Mouse (Mus musculus) midbrain, embryonic 10.5 days (tissue): ENCODE data around the gene Zswim1. TPM values are rescaled to one million over a fixed set of nuclear protein-coding genes. Genes with fewer than 3 reads are reported as not detected.
A peak's percentile ranks its signal among the peaks of the same experiment; 100 is the strongest.

ENCODE experiments used
- DNase-seq: peaks from one replicate; pipeline ENCODE4 v3.0.0-alpha.2; 2017; ENCODE audit warnings: low spot score
- H3K27ac ChIP-seq: fragments of 300-500 bp; sonication (generic); replicated peaks from 2 replicates; pipeline ENCODE4 v1.5.1; 2016; ENCODE audit warnings: mild to moderate bottlenecking
- H3K27me3 ChIP-seq: fragments of 300-500 bp; sonication (generic); 2 replicates; pipeline ENCODE4 v1.6.1; 2016; ENCODE audit warnings: low read depth, mild to moderate bottlenecking; ENCODE audit not compliant: poor library complexity, severe bottlenecking
- H3K36me3 ChIP-seq: fragments of 300-500 bp; sonication (generic); 2 replicates; pipeline ENCODE4 v1.6.1; 2016; ENCODE audit warnings: mild to moderate bottlenecking, moderate library complexity
- H3K4me1 ChIP-seq: fragments of 300-500 bp; sonication (generic); 2 replicates; pipeline ENCODE4 v1.6.1; 2016
- H3K4me3 ChIP-seq: fragments of 300-500 bp; sonication (generic); 2 replicates; pipeline ENCODE4 v1.5.1; 2016; ENCODE audit warnings: mild to moderate bottlenecking, moderate library complexity
- H3K9me3 ChIP-seq: fragments of 300-500 bp; sonication (generic); replicated peaks from 2 replicates; pipeline ENCODE4 v1.6.1; 2016; ENCODE audit warnings: mild to moderate bottlenecking
- WGBS: fragments of 180-500 bp; shearing (Covaris S2); methylation state at CpG from one replicate; pipeline ENCODE4 v1.1.7; 2016; 5-methylcytosine and 5-hydroxymethylcytosine counted together
- polyA plus RNA-seq: library from polyadenylated mRNA; unstranded; fragments of >200 nt; fragmentation: Nextera tagmentation; extraction: Ambion mirVana; gene quantifications from 2 replicates; pipeline ENCODE4 v1.2.1, GENCODE M21; 2016

Zswim1 gene
- polyA plus RNA-seq, result 24.7 and 25.3 TPM in 2 replicates

- Histone ChIP-seq H3K9me3 (no peaks in the 10 kb centered on the region), H3K36me3 (peaks cover 53% of the 10 kb centered on the region), H3K4me1 (peaks cover 21% of the 10 kb centered on the region), H3K27me3 (no peaks in the 10 kb centered on the region), H3K27ac (peak within 1 kb of the TSS; percentile 89), H3K4me3 (peak within 1 kb of the TSS; percentile 71)
- 2% methylated on average over 32 of the region's 32 CpGs for WGBS
- DNase-seq, result peak; percentile 99
Measured at GRCm38 (mm10) chr2:164822636-164823165, at the start of gene Zswim1. Gene Zswim1 (plus strand): TSS chr2:164822686.

GRCm38 (mm10) chr2:164773229-164773988 lies 49.1 kb upstream of the Zswim1 start:
- H3K4me3 ChIP-seq, result no peak overlapping the region
- peaks cover 31% of the 10 kb centered on the region for H3K36me3 ChIP-seq
- no peaks in the 10 kb centered on the region for H3K27me3 ChIP-seq
- 83% methylated on average over 14 of the region's 14 CpGs for WGBS
- H3K4me1 ChIP-seq, result peaks cover 26% of the 10 kb centered on the region
- no peak for DNase-seq
- no peaks in the 10 kb centered on the region for H3K9me3 ChIP-seq
- H3K27ac ChIP-seq, result no peak overlapping the region

- H3K27me3 ChIP-seq, result no peaks in the 10 kb centered on the region
- no peaks in the 10 kb centered on the region for H3K9me3 ChIP-seq
- 89% methylated on average over 5 of the region's 5 CpGs for WGBS
Measured at GRCm38 (mm10) chr2:164773989-164774364, 48.5 kb upstream of the Zswim1 start.

DNA sequence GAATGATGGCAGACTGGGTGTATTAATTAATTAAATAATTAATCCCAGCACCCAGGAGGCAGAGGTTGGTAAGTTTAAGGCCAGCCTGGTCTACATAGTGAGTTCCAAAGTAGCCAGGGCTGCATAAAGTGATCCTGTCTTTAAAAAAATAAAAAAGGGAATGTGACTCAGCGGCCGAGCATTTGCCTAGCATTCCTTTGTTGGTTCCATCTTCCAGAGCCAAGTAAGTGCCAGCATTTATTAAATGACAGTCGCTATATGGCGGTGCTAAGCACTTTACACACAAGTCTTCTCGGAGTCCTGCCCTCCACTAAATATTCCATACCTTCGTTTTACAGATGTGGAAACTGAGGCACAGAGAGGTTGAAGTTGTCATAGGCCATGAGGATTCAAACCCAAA lies 46.4 kb upstream of the Zswim1 start:
- no peak for DNase-seq
- Histone ChIP-seq H3K36me3 (peaks cover 24% of the 10 kb centered on the region), H3K4me3 (no peak overlapping the region), H3K27ac (no peak overlapping the region), H3K4me1 (peaks cover 13% of the 10 kb centered on the region), H3K27me3 (no peaks in the 10 kb centered on the region), H3K9me3 (no peaks in the 10 kb centered on the region)
- 90% methylated on average over 6 of the region's 6 CpGs for WGBS

More at GRCm38 (mm10) chr2:164773989-164774364, 48.5 kb upstream of the Zswim1 start:
- Histone ChIP-seq H3K4me1 (peaks cover 26% of the 10 kb centered on the region), H3K36me3 (peaks cover 30% of the 10 kb centered on the region), H3K27ac (no peak overlapping the region), H3K4me3 (no peak overlapping the region)
- no peak for DNase-seq

GRCm38 (mm10) chr2:164776801-164777200 lies 45.7 kb upstream of the Zswim1 start:
- H3K9me3 ChIP-seq, result no peaks in the 10 kb centered on the region
- H3K27ac ChIP-seq, result no peak overlapping the region
- H3K27me3 ChIP-seq, result no peaks in the 10 kb centered on the region
- peaks cover 6% of the 10 kb centered on the region for H3K4me1 ChIP-seq
- H3K36me3 ChIP-seq, result peaks cover 17% of the 10 kb centered on the region
- WGBS, result 64% methylated on average over 17 of the region's 17 CpGs
- H3K4me3 ChIP-seq, result no peak overlapping the region
- no peak for DNase-seq

DNA sequence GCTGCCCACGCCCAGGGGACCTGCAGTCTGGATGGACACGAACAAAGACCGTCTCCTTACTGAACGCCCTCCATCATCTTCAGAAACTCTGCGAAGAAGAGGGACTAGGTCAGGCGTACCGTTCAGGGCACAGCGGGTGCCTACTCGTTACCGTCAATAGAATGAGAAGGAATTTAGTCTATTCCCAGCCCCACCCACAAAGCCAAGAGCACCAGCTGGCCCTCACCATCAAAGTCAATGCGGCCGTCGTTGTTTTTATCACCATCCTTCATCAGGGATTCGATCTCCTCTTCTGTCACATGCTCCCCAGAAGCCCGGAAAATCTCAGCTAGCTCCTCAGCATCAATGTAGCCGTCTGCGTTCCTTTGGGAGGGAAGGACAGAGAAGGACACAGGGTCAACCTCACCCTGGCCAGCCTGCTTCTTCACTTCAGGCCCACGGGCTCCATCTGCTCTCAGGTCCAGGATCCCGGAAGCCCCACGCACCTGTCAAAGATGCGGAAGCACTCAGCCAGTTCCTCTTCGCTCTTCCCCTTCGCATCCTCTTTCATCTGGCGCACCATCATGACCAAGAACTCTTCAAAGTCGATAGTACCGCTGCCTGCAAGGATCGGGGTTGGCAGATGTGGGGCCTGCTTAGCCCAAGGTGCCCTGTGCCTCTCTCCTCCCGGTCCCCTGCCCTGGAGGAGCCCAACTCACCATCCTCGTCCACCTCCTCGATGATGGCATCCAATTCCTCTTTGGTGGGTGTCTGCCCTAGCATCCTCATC lies 45.1 kb upstream of the Zswim1 start:
- no peaks in the 10 kb centered on the region; the same call in 1 of the 2 replicates for H3K4me1 ChIP-seq
- no peak overlapping the region for H3K4me3 ChIP-seq
- WGBS, result 86% methylated on average over 30 of the region's 30 CpGs
- no peaks in the 10 kb centered on the region for H3K27me3 ChIP-seq
- peaks cover 11% of the 10 kb centered on the region for H3K36me3 ChIP-seq
- H3K9me3 ChIP-seq, result no peaks in the 10 kb centered on the region
- H3K27ac ChIP-seq, result no peak overlapping the region
- DNase-seq, result no peak

GRCm38 (mm10) chr2:164778015-164778287 lies 44.5 kb upstream of the Zswim1 start:
- H3K36me3 ChIP-seq, result peaks cover 6% of the 10 kb centered on the region
- no peaks in the 10 kb centered on the region for H3K27me3 ChIP-seq
- H3K9me3 ChIP-seq, result no peaks in the 10 kb centered on the region
- H3K27ac ChIP-seq, result no peak overlapping the region
- WGBS, result 94% methylated on average over 11 of the region's 11 CpGs
- no peak for DNase-seq
- H3K4me3 ChIP-seq, result no peak overlapping the region
- H3K4me1 ChIP-seq, result no peaks in the 10 kb centered on the region; the same call in 1 of the 2 replicates

GRCm38 (mm10) chr2:164778809-164779208 lies 43.7 kb upstream of the Zswim1 start:
- WGBS, result 88% methylated on average over 7 of the region's 7 CpGs
- Histone ChIP-seq H3K9me3 (no peaks in the 10 kb centered on the region), H3K4me1 (no peaks in the 10 kb centered on the region), H3K36me3 (no peaks in the 10 kb centered on the region), H3K27me3 (no peaks in the 10 kb centered on the region), H3K4me3 (no peak overlapping the region), H3K27ac (no peak overlapping the region)
- DNase-seq, result no peak

GRCm38 (mm10) chr2:164779481-164780086 lies 42.9 kb upstream of the Zswim1 start, which contains the start of gene Tnnc2:
Gene Tnnc2 (minus strand): TSS chr2:164779967.
- Histone ChIP-seq H3K36me3 (no peaks in the 10 kb centered on the region), H3K9me3 (no peaks in the 10 kb centered on the region), H3K27me3 (peaks cover 2% of the 10 kb centered on the region; the same call in 1 of the 2 replicates), H3K4me1 (peaks cover under 1% of the 10 kb centered on the region), H3K4me3 (no peak within 1 kb of the TSS), H3K27ac (no peak within 1 kb of the TSS)
- no peak for DNase-seq
- WGBS, result 72% methylated on average over 8 of the region's 8 CpGs

- peaks cover 23% of the 10 kb centered on the region for H3K4me1 ChIP-seq
- no peaks in the 10 kb centered on the region for H3K36me3 ChIP-seq
- no peak overlapping the region for H3K4me3 ChIP-seq
- no peak overlapping the region for H3K27ac ChIP-seq
- H3K9me3 ChIP-seq, result no peaks in the 10 kb centered on the region
- H3K27me3 ChIP-seq, result peaks cover 10% of the 10 kb centered on the region; the same call in 1 of the 2 replicates
- DNase-seq, result no peak
- 75% methylated on average over 4 of the region's 4 CpGs for WGBS
Measured at GRCm38 (mm10) chr2:164781876-164782275, 40.6 kb upstream of the Zswim1 start.

DNA sequence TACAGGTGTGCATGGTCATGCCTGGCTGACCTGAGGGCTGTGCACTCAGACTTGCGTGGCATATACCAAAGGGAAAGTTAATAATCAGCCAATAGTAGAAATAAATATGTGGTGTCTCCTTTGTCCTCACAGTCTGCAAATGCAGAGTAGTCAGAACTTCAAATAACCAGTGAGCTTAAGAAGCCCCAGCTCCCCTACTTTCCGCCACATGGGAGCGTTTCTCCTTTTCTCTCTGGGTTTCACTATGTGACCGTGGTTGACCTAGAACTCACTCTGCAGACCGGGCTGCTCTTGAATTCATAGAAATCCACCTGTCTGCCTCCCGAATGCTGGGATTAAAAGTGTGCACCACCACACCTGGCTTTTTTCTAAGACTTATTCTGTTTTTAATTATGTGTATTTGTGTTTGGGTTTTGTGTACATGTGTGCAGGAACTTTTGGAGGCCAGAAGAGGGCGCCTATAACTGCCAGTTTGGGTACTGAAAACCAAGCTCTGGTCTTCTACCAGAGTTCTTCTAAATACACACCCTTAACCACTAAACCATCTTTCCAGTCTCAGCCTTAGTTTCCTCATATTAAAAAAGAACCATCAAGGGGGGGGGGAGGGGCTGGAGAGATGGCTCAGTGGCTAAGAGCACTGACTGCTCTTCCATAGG lies 38.4 kb upstream of the Zswim1 start:
- H3K36me3 ChIP-seq, result peaks cover 9% of the 10 kb centered on the region
- H3K27ac ChIP-seq, result no peak overlapping the region
- no peak overlapping the region for H3K4me3 ChIP-seq
- peaks cover 13% of the 10 kb centered on the region; the same call in 1 of the 2 replicates for H3K27me3 ChIP-seq
- no peaks in the 10 kb centered on the region for H3K9me3 ChIP-seq
- 75% methylated on average over 7 of the region's 7 CpGs for WGBS
- peaks cover 34% of the 10 kb centered on the region for H3K4me1 ChIP-seq
- DNase-seq, result no peak

DNA sequence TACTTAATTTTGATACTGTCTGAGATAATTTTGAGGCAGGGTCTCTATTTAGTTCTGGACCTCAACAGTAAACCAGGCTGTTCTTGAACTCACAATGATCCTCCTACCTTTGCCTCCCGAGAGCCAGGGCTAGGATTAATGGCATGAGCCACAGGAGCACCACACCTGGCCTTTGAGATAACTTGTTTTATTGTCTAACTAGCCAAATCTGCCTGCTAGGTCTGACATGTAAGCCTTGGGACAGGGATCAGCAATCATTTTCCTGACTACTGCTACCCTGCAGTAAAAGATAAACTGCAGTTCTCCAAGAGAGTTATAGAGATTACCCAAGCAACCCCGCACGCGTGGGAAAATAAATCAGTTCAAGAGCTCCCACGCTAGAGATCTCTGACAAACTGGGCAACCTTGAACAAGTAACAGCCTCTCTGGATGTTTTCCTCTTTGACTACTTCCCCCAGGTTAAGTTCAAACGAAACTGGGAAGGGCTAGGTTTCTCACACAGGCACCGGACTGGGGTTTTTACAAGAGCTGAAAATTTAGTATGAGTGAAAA lies 37.5 kb upstream of the Zswim1 start:
- H3K27ac ChIP-seq, result peak overlapping the region; percentile 88
- WGBS, result 20% methylated on average over 7 of the region's 7 CpGs

More for the DNA sequence above, 37.5 kb upstream of the Zswim1 start:
- H3K36me3 ChIP-seq, result peaks cover 14% of the 10 kb centered on the region
- peak overlapping the region; percentile 77 for H3K4me3 ChIP-seq
- peaks cover 13% of the 10 kb centered on the region; the same call in 1 of the 2 replicates for H3K27me3 ChIP-seq
- DNase-seq, result no peak
- H3K9me3 ChIP-seq, result no peaks in the 10 kb centered on the region
- H3K4me1 ChIP-seq, result peaks cover 34% of the 10 kb centered on the region
